Mouse (Mus musculus): Measurements from ENCODE around the gene Gm4070. TPM values are rescaled to one million over a fixed set of nuclear protein-coding genes. Genes with fewer than 3 reads are reported as not detected.

The Gm4070 gene
- polyA plus RNA-seq, 1 experiment: not detected

Other genes with a start within 250 kb of the Gm4070 start
- gene Ilk, start 217.4 kb downstream of the Gm4070 start, polyA plus RNA-seq (2011; ENCODE audit: insufficient read depth, insufficient read length, low read depth, missing spikeins): 90.9 and 107 TPM in 2 replicates
- gene Rrp8, start 216.6 kb downstream of the Gm4070 start, polyA plus RNA-seq (2011; ENCODE audit: insufficient read depth, insufficient read length, low read depth, missing spikeins): 31.9 and 33.6 TPM in 2 replicates
- 208 and 210 TPM in 2 replicates for gene Taf10, start 209.6 kb downstream of the Gm4070 start, polyA plus RNA-seq (2011; ENCODE audit: insufficient read depth, insufficient read length, low read depth, missing spikeins)
- gene Tpp1, start 201.7 kb downstream of the Gm4070 start, polyA plus RNA-seq (2011; ENCODE audit: insufficient read depth, insufficient read length, low read depth, missing spikeins): 68.2 and 74.8 TPM in 2 replicates
- 0.37 and 0.55 TPM in 2 replicates for gene Dchs1, start 166.3 kb downstream of the Gm4070 start, polyA plus RNA-seq (2011; ENCODE audit: insufficient read depth, insufficient read length, low read depth, missing spikeins)
- gene Mrpl17, start 142.9 kb downstream of the Gm4070 start, polyA plus RNA-seq (2011; ENCODE audit: insufficient read depth, insufficient read length, low read depth, missing spikeins): 103 and 108 TPM in 2 replicates